Mouse (Mus musculus): Measurements from ENCODE around the gene E2f2. TPM values are rescaled to one million over a fixed set of nuclear protein-coding genes. Genes with fewer than 3 reads are reported as not detected.

Gene E2f2
- polyA plus RNA-seq, 1 experiment from 2014 or later: 5.5 TPM

GRCm38 (mm10) chr4:136215576-136215975 is 43.4 kb downstream of the E2f2 start:
- no peak for DNase-seq (ENCODE audit: low spot score)

DNA sequence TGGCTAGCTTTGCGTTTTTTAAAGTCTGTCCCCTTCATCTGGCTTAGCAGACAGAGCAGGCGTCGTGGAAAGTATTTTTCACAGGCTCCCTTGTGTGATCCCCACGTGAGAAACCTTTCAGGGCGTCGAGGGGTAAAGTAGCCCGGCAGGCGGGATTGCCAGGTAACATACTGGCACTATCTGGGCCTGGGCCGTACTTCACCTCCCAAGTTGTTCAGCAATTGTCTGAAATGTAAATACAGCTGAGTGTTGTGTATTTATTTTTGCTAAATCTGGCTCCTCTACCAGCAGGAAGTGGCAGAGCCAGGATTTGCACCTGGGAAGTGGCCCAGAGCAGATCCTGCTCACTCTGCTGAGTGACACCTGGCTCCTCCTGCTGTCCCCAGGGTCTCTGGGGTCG is 44.9 kb downstream of the E2f2 start:
- H3K27me3 ChIP-seq (replicated peaks; ENCODE audit: control insufficient read depth, insufficient read depth, low read length): 0 out of 2 replicates have a peak, but pooled peaks cover 3% of the 10 kb centered on the region
- no peaks in the 10 kb centered on the region for H3K36me3 ChIP-seq (ENCODE audit: control insufficient read depth, insufficient read depth, low read length)
- ATAC-seq: no peak
- H3K4me1 ChIP-seq (ENCODE audit: control insufficient read depth, insufficient read depth, low read length): peaks cover 18% of the 10 kb centered on the region
- 74% methylated on average over 10 of the region's 10 CpGs for WGBS
- no peak for DNase-seq (ENCODE audit: low spot score)
- H3K9ac ChIP-seq (ENCODE audit: low read length): no peak overlapping the region
- no peak overlapping the region for H3K27ac ChIP-seq (ENCODE audit: low read depth, low read length)
- H3K4me3 ChIP-seq (ENCODE audit: low read depth, low read length): no peak overlapping the region
- H3K4me2 ChIP-seq (ENCODE audit: low read length): no peak overlapping the region
- no peaks in the 10 kb centered on the region for H3K9me3 ChIP-seq (replicated peaks; ENCODE audit: control insufficient read depth, low read length)

More at GRCm38 (mm10) chr4:136215576-136215975, 43.4 kb downstream of the E2f2 start:
- ATAC-seq: no peak
- Histone ChIP-seq H3K4me1 (ENCODE audit: control insufficient read depth, insufficient read depth, low read length) (peaks cover 18% of the 10 kb centered on the region), H3K4me3 (ENCODE audit: low read depth, low read length) (no peak overlapping the region), H3K36me3 (ENCODE audit: control insufficient read depth, insufficient read depth, low read length) (no peaks in the 10 kb centered on the region), H3K27ac (ENCODE audit: low read depth, low read length) (no peak overlapping the region), H3K9me3 (replicated peaks; ENCODE audit: control insufficient read depth, low read length) (no peaks in the 10 kb centered on the region), H3K27me3 (replicated peaks; ENCODE audit: control insufficient read depth, insufficient read depth, low read length) (0 out of 2 replicates have a peak, but pooled peaks cover 3% of the 10 kb centered on the region), H3K9ac (ENCODE audit: low read length) (no peak overlapping the region), H3K4me2 (ENCODE audit: low read length) (no peak overlapping the region)
- 93% methylated on average over 8 of the region's 8 CpGs for WGBS

DNA sequence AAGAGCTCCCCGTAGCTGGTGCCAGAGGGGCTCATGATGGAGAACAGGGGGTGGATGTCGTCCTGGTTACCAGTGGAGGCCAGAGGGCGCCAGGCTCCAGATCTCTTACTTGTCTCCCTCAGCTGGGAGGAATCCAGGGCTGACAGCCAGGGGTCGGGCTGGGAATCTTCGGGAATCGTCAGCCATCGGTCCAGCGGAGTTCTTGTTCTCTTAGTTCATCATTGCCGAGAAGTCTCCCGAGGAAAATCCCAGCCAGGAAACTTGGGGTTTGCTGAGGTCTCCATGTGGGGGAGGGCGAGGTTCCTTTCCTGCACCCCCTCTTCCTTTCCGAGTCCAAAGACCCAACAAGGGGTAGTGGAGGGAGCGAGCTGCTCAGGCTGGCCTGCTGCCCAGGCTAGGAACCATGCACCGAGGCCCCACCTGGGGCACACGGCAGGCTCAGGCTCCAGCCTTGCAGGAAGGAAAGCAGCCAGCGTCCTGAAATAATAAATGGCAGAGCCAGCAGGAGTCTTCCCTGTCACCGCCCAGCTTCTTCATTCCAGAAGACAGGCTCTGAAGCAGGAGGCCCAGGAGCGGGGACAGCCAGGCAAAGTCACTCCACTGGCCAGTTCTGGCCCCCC is 46.5 kb downstream of the E2f2 start:
- Histone ChIP-seq H3K27ac (ENCODE audit: low read depth, low read length) (peak overlapping the region; percentile 48; the same call in 1 of the 2 replicates), H3K36me3 (ENCODE audit: control insufficient read depth, insufficient read depth, low read length) (no peaks in the 10 kb centered on the region), H3K9ac (ENCODE audit: low read length) (peak overlapping the region; percentile 45), H3K27me3 (replicated peaks; ENCODE audit: control insufficient read depth, insufficient read depth, low read length) (0 out of 2 replicates have a peak, but pooled peaks cover 3% of the 10 kb centered on the region), H3K4me2 (ENCODE audit: low read length) (peak overlapping the region; percentile 26), H3K9me3 (replicated peaks; ENCODE audit: control insufficient read depth, low read length) (no peaks in the 10 kb centered on the region), H3K4me3 (ENCODE audit: low read depth, low read length) (no peak overlapping the region), H3K4me1 (ENCODE audit: control insufficient read depth, insufficient read depth, low read length) (peaks cover 21% of the 10 kb centered on the region)
- ATAC-seq (0 out of 2 replicates have a peak, but pooled peaks have one; percentile 26), DNase-seq (ENCODE audit: low spot score) (peak; percentile 47)
- 10% methylated on average over 18 of the region's 18 CpGs for WGBS

DNA sequence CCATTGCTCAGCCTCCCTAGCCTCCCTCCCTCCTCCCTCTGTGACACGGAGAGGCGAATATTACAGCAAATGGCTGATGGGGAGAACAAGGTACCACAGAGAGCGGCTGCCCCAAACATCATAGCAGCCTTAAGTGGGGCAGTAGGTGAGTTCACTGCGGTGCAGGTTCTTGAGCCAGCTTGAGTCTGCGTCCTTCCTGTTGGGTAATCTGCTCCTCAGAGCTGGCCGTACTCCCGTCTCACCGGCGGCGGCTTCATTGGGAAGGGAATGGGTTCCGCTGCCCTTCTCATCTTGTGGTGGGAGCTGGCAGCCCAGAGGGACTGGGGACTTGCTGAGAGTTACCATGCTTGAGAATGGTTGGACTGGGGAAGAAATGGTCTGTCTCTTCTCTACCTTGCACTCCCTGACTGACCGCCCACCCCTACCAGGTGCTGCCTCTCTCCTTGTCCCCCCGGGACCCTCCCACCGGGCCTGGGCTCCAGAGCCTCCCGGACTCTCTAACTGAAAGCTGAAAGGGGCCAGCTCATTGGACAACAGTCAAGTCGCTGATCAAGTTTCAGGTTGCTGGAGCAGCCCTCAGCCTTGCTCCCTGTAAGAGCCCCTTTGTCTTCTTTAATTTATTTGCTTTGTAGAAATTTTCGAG is 48.1 kb downstream of the E2f2 start:
- DNase-seq (ENCODE audit: low spot score) (no peak), ATAC-seq (no peak)
- H3K4me1 ChIP-seq (ENCODE audit: control insufficient read depth, insufficient read depth, low read length): peaks cover 30% of the 10 kb centered on the region
- H3K27ac ChIP-seq (ENCODE audit: low read depth, low read length): no peak overlapping the region
- H3K27me3 ChIP-seq (replicated peaks; ENCODE audit: control insufficient read depth, insufficient read depth, low read length): 0 out of 2 replicates have a peak, but pooled peaks cover 3% of the 10 kb centered on the region
- no peak overlapping the region for H3K4me2 ChIP-seq (ENCODE audit: low read length)
- H3K4me3 ChIP-seq (ENCODE audit: low read depth, low read length): no peak overlapping the region
- no peaks in the 10 kb centered on the region for H3K36me3 ChIP-seq (ENCODE audit: control insufficient read depth, insufficient read depth, low read length)
- 5% methylated on average over 17 of the region's 17 CpGs for WGBS
- no peak overlapping the region for H3K9ac ChIP-seq (ENCODE audit: low read length)
- H3K9me3 ChIP-seq (replicated peaks; ENCODE audit: control insufficient read depth, low read length): no peaks in the 10 kb centered on the region

DNA sequence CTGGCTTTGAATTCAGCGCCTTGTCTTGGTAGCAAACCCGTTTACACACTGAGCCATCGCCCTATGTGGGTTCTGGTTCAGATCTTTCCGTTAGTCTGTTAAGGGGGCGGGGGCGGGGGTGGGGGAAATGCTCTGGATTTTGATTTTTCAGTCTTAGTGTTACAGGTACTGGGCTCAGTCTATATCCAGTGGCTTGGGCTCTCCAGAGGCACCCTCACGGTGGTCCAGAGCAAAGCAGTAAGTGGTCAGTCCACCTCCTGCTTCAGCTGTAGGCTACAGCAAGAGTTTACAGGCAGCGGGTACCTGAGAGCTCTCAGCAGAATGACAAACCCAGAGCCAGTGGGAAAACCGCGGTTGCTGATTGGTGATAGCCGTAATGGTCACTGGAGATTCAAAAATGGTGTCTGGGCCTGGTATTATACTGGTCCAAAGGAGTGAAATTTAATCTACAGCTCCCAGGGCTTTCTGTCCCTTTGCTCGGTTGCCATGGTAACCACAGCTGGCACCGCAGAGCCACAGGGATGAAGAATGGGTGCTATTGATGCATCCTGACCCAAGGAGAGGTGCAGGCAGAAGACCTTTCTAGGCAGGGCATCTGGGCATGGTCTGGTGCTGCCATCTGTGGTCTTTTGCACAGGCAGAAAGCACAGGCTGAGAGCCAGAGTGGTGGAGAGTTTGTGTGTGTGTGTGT is 51.5 kb downstream of the E2f2 start:
- ATAC-seq (peak; percentile 76), DNase-seq (ENCODE audit: low spot score) (peak; percentile 74)
- Histone ChIP-seq H3K9ac (ENCODE audit: low read length) (no peak overlapping the region), H3K4me3 (ENCODE audit: low read depth, low read length) (no peak overlapping the region), H3K9me3 (replicated peaks; ENCODE audit: control insufficient read depth, low read length) (no peaks in the 10 kb centered on the region), H3K36me3 (ENCODE audit: control insufficient read depth, insufficient read depth, low read length) (no peaks in the 10 kb centered on the region), H3K27me3 (replicated peaks; ENCODE audit: control insufficient read depth, insufficient read depth, low read length) (0 out of 2 replicates have a peak, but pooled peaks cover 3% of the 10 kb centered on the region), H3K27ac (ENCODE audit: low read depth, low read length) (peak overlapping the region; percentile 69), H3K4me2 (ENCODE audit: low read length) (no peak overlapping the region), H3K4me1 (ENCODE audit: control insufficient read depth, insufficient read depth, low read length) (peaks cover 22% of the 10 kb centered on the region)
- 51% methylated on average over 13 of the region's 13 CpGs for WGBS

GRCm38 (mm10) chr4:136224240-136224559 is 52.0 kb downstream of the E2f2 start:
- WGBS: 46% methylated on average over 5 of the region's 5 CpGs
- no peak overlapping the region for H3K9ac ChIP-seq (ENCODE audit: low read length)
- peak; percentile 48 for ATAC-seq

GRCm38 (mm10) chr4:136224677-136225460 is 52.7 kb downstream of the E2f2 start:
- no peak overlapping the region for H3K4me2 ChIP-seq (ENCODE audit: low read length)
- 0 out of 2 replicates have a peak overlapping the region, but pooled peaks have one; percentile 35 for H3K27ac ChIP-seq (ENCODE audit: low read depth, low read length)
- no peak for DNase-seq (ENCODE audit: low spot score)
- no peaks in the 10 kb centered on the region for H3K27me3 ChIP-seq (replicated peaks; ENCODE audit: control insufficient read depth, insufficient read depth, low read length)
- H3K4me3 ChIP-seq (ENCODE audit: low read depth, low read length): no peak overlapping the region
- no peaks in the 10 kb centered on the region for H3K36me3 ChIP-seq (ENCODE audit: control insufficient read depth, insufficient read depth, low read length)
- H3K9me3 ChIP-seq (replicated peaks; ENCODE audit: control insufficient read depth, low read length): no peaks in the 10 kb centered on the region
- H3K4me1 ChIP-seq (ENCODE audit: control insufficient read depth, insufficient read depth, low read length): peaks cover 18% of the 10 kb centered on the region
- 82% methylated on average over 23 of the region's 23 CpGs for WGBS
- H3K9ac ChIP-seq (ENCODE audit: low read length): no peak overlapping the region
- no peak for ATAC-seq

More at GRCm38 (mm10) chr4:136224240-136224559, 52.0 kb downstream of the E2f2 start:
- peaks cover 19% of the 10 kb centered on the region for H3K4me1 ChIP-seq (ENCODE audit: control insufficient read depth, insufficient read depth, low read length)
- H3K9me3 ChIP-seq (replicated peaks; ENCODE audit: control insufficient read depth, low read length): no peaks in the 10 kb centered on the region
- no peak for DNase-seq (ENCODE audit: low spot score)
- H3K4me2 ChIP-seq (ENCODE audit: low read length): no peak overlapping the region
- H3K36me3 ChIP-seq (ENCODE audit: control insufficient read depth, insufficient read depth, low read length): no peaks in the 10 kb centered on the region
- no peak overlapping the region for H3K4me3 ChIP-seq (ENCODE audit: low read depth, low read length)
- peak overlapping the region; percentile 69; the same call in 1 of the 2 replicates for H3K27ac ChIP-seq (ENCODE audit: low read depth, low read length)
- 0 out of 2 replicates have a peak, but pooled peaks cover 3% of the 10 kb centered on the region for H3K27me3 ChIP-seq (replicated peaks; ENCODE audit: control insufficient read depth, insufficient read depth, low read length)

- Histone ChIP-seq H3K4me2 (ENCODE audit: low read length) (no peak overlapping the region), H3K27me3 (replicated peaks; ENCODE audit: control insufficient read depth, insufficient read depth, low read length) (no peaks in the 10 kb centered on the region), H3K27ac (ENCODE audit: low read depth, low read length) (no peak overlapping the region), H3K9me3 (replicated peaks; ENCODE audit: control insufficient read depth, low read length) (no peaks in the 10 kb centered on the region), H3K9ac (ENCODE audit: low read length) (no peak overlapping the region), H3K36me3 (ENCODE audit: control insufficient read depth, insufficient read depth, low read length) (no peaks in the 10 kb centered on the region), H3K4me3 (ENCODE audit: low read depth, low read length) (no peak overlapping the region), H3K4me1 (ENCODE audit: control insufficient read depth, insufficient read depth, low read length) (peaks cover 12% of the 10 kb centered on the region)
- 90% methylated on average over 7 of the region's 7 CpGs for WGBS
- ATAC-seq (no peak), DNase-seq (ENCODE audit: low spot score) (no peak)
Measured at GRCm38 (mm10) chr4:136227408-136227807, 55.2 kb downstream of the E2f2 start.
